Mouse (Mus musculus): ENCODE data around the gene Tex26.

Tex26 gene

DNA sequence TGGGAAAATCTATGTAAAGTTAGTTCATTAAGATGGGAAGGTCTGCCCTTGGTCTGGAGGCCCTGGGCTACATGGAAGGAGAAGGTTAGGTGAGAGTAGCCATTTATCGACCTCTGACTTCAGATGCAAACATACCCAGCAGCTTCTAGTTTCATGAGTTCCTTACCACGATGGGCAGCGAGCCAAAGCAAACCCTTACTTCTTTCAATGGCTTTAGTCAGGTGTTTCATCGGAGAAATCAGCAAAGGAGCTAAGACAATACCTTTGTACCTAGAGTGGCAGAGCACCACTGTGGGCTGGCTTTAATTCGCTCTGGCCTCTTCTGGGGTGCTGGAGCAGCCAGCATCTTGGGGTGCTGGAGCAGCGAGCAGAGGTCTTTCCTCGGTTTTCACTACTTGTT is 5.8 kb upstream of the Tex26 start:
- no peak for DNase-seq (ENCODE audit: low spot score in 2 of 2)

DNA sequence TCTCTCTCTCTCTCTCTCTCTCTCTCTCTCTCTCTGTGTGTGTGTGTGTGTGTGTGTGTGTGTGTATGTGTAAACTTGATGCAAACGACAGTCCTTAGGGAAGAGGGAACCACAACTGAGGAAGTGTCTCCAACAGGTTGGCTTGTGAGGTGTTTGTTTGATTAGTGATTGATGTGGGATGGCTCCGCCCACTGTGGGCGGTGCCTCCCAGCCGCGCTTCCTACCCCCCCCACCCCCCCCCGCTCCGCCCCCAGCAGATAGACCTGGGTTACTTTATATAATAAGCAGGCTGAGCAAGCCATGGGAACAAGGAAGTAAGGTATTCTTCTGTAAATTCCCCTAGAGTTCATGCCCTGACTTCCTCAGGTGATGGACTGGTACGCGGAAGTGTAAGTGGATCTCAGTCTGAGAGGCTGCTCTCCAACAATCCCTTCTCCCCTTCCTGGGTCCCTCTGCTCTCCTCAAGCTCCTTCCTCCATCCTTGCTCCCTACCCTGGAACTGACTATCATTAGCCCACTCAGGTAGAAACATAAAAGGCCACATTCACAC is 5.2 kb upstream of the Tex26 start:
- no peak for DNase-seq (ENCODE audit: low spot score in 2 of 2)

DNA sequence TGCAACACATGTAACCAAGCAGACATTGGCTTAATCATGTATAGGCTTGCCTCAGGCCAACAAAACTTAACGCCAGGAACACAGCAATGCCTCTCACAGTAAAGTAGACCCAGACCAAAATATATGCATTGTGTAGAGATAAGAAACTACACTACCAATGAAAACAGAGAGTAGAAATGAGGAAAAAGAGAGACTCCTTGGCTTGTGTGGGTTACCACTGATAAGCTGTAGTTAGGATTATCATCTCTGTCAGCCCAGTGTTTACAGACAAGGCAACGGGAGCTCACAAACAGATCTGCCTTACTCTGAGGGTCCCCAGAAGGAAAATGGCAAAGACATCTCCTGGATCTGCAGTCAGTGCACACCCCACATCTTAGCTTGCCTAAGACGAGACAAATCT is 2.9 kb upstream of the Tex26 start:
- no peak for DNase-seq (ENCODE audit: low spot score in 2 of 2)

DNA sequence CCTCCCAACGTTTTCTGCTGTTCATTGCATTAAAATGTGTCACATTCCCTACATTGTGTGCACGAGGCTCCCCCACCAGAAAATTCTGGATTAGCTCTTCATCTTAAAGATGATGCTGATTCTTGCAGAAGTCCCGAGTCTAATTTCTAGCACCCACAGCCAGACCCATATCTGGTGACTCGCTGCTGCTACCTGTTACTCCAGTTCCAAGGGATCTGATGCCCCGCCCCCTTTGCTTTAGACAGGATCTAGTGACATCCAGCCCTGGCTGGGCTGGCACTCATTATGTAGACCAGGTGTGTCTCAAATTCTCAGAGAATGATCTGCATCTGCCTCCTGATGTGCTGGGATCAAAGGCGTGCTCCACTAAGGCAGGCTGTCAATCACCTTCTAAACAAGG is 2.3 kb upstream of the Tex26 start:
- DNase-seq (ENCODE audit: low spot score in 2 of 2) = no peak

DNA sequence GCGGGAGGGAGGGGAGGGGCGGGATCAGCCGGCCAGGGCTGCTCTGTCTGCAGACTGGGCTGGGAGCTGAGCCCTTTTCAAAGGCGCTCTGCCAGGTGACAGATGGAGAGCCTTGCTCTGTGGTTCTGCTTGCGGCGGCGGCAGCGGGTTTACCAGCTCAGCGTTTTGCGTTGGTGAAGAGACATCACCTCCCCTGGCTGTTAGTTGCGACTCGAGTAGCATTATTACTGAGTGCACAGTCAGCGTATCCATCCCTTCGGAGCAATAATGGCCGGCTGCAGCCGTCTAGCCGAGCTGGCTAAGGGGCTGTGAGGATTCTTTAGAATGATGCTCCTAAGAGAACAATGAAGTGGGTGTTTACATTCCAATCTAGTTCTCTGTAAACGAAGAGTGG is 717 bp downstream of the Tex26 start:
- DNase-seq (ENCODE audit: low spot score in 2 of 2) = no peak

DNA sequence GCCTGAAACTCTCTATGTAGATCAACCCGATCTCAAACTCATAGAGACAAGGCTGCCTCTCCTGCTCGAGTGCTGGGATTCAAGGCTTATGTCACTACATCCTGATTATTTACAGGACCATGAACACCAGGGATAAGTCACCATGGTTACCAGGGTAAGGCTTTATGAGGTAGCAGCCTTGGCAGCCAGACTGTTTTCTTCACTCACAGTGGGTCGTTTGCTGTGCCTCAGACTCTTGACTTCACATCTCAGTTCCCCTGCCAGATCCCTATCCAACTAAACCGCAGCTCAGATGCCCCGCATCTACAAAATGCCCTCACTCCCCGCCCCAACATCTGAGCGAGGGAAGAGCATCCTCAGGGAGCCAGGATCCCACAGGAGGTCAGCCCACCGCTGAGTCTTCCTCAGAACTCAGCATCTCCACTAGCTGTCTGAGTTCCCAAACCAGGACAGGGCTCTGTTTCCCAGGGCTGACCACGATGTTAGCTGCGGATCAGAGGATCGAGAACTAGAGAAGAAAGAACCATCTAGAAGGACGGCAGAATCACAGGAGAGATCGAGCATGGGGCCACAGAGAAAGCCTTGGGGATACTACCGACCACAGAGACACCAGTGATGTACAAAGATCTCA is 2.3 kb downstream of the Tex26 start:
- no peak for DNase-seq (ENCODE audit: low spot score in 2 of 2)

DNA sequence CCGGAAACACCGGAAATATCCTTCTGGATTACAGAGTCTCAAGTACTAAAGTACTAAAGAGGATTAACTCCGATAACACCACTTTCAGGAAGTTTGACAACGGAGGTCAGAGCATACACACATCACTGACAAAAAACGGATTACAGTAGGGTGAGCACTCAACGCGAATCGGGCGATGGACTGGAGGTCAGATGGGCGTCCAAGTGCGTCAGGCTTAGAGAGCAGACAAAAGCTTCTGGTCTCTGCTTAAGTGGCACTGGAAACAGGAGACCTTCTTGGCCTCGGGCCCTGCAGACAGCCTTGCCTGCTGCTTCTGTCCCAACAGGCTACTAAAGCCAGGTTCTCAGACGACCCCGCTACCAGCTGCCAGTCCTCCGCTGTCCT is 2.8 kb downstream of the Tex26 start:
- DNase-seq (ENCODE audit: low spot score in 2 of 2) = no peak

DNA sequence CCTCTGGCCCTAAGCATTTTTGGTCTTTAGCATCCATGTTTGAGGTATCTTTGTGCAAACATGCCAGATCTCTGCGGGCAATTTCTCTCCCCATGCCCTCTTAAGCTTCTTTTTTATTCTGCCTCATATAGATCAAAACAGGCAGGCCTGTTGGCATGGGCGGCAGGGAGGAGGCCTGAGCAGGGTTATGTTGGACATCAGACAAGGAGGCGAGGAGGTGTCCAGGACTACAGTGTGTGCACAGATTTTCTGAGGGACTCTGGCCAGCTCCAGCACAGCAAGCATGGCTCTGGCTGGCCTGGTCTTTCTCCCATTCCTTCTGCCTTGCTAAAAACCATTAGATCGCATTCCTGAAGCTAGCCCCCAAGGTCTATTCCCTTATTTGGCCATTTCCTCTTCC is 5.0 kb downstream of the Tex26 start:
- DNase-seq (ENCODE audit: low spot score in 2 of 2) = no peak

DNA sequence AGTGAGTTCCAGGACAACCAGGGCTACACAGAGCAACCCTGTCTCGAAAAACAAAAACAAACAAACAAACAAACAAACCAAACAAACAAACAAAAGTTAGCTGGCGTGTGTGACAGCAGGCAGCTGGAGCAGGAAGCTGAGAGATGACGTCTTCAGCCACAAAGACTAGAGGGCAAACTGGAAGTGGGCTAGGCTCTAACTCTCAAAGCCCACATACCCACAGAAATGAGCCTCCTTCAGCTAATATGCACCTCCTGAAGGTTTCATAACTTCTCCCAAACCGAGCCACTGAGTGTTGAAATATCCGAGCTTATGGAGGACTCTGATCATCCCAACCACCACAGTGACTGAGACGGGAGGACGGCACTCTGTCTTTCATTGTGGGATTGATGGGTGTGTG is 7.0 kb downstream of the Tex26 start:
- no peak for DNase-seq (ENCODE audit: low spot score in 2 of 2)

DNA sequence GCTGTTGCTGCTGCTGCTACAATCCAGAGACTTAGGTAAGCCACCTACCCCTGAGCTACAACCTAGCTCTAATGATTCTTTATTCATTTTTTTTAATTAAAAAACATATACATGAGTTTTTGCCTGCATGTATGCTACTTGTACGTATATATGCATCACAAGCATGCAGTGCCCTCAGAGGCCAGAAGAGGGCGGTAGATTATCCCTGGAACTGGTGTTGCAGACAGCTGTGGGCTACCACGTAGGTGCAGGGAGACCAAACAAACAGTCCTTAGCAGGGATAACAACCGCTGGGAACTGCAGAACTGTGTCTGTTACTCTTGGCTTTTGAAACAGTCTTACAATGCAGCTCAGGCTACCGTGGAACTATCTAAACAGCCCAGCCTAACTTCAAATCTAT is 8.3 kb downstream of the Tex26 start:
- DNase-seq (ENCODE audit: low spot score in 2 of 2) = no peak

DNA sequence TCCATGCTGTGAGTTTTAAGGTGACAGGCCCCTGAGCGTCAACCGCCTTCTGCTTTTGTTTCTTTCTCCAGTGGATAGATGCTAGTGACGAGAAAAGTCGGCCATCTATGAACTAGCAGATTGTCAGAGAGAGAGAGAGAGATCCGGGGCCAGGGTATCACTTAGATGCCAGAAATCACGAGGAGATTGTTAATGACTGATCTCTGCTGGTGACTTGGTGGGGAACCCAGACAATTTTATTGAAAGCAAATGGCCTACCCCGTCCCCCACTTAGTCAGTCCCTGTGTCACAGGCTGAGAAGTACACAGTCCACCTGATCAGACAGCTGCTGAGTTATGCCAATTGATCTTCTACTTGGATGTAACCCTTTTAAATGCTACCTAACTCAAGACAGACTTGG is 9.9 kb downstream of the Tex26 start:
- no peak for DNase-seq (ENCODE audit: low spot score in 2 of 2)

DNA sequence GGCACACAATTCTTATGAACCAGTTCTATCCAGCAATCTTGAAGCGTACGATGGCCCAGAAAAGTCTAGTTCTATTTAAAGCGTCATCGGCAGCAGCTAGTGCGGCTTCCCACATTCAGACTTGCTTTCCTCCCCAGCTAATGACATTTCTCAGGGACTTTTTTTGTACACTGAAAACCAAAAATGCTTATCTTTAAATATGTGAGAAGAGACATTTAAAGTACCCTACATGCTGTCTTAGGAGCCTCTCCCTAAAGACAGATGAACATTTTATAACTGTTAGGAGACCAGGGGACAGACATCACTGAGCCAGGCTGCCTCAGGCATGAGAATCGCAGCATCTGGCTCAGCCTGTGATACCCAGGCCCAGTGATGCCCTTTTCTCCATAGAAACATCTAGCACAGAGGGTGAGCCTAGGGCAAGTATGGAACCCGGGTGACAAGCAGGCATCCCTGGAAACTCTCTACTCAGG is 11.8 kb downstream of the Tex26 start:
- no peak for DNase-seq (ENCODE audit: low spot score in 2 of 2)

DNA sequence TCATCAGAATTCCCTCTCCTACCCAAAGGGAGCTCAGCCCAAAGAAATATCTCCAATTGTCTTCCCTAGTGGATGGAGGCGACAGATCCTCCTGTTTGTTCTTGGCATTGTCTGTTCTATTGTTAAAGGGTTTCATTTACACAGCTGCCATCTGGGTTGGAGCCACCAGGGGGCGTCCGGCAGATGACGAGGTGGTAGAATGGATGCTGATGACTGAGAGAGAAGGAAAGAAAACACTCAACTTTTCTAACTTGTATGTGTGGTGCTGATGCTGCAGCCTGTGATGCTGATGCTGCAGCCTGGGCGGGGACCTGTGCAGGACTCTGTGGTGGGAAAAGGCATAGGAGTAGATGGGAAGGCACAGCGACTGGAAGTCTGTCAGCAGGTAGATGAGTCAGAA is 14.8 kb downstream of the Tex26 start:
- DNase-seq (ENCODE audit: low spot score in 2 of 2) = peak; percentile 51 to 87

DNA sequence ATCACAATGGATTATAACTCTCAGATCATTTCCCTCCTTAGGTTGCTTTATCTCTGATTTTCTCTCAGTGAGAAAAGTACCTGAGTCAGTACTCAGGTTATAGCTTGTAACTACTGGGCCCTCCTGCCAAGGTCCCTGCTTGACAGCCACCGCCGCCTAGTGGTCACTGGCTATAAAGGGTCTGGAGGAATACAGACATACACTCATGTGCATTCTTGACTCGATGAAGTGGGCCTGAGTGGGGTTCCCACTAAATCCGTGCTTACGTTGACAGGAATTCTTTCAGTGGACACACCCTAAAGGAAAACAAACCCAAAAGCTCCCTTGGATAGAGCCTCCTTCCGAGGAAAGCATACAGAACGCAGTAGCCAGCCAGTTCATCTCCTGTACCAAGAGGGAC is 17.1 kb downstream of the Tex26 start:
- DNase-seq (ENCODE audit: low spot score in 2 of 2) = no peak

DNA sequence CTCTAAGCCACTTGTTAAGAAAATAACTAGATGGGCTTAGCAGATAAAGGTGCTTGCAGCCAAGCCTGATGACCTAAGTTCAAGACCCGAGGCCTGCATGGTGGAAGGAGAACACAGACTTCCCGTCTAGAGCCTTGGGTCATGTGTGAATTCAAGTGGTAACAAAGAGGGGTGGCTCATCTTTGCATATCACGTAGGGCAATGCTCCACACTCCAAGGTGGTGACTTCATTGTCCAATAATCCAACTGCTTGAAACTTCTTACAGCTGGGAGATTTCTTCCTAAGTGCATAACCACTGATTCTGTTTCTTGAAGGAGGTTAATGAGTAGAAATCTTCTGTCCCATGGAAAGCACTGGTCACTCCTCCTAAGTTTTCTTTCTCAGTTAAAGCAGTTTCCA is 22.6 kb downstream of the Tex26 start:
- DNase-seq (ENCODE audit: low spot score in 2 of 2) = no peak

DNA sequence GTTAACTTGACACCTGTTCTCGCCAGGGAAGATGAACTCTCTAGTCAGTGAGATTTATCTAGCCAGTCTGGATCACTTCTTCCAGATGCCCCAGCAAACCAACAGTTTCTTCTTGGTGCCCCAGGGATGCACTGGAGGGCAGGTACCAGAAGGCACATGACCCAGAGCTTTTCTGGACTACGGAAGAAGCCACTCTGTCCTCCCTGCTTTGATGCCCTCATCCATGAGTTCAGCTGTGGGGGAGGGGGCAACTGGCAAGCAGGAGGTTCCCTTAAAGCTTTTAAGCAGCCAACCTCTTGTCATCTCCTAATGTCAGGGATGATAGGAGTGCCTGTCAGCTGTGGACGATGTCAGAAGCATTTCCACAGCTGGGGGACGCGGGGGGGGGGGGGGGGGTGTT is 25.8 kb downstream of the Tex26 start:
- DNase-seq (ENCODE audit: low spot score in 2 of 2) = no peak

DNA sequence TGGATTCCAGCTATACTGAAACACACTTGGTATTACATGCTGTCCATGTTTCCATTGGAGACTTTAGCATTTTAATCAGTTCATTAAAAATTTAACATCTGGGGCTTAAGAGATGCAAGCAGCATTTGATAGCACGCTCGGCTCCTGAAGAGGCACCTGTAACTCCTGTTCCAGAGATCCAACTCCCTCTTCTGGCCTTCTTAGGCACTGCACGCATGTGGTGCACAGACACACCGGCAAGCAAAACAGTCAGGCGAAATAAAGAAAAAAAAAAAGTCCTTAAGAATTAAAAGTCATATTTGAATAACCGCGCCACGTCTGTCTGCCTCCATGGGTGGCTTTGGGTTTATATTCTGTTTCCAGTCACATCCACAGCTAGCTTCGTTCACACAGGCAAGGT is 34.7 kb downstream of the Tex26 start:
- no peak for DNase-seq (ENCODE audit: low spot score in 2 of 2)

DNA sequence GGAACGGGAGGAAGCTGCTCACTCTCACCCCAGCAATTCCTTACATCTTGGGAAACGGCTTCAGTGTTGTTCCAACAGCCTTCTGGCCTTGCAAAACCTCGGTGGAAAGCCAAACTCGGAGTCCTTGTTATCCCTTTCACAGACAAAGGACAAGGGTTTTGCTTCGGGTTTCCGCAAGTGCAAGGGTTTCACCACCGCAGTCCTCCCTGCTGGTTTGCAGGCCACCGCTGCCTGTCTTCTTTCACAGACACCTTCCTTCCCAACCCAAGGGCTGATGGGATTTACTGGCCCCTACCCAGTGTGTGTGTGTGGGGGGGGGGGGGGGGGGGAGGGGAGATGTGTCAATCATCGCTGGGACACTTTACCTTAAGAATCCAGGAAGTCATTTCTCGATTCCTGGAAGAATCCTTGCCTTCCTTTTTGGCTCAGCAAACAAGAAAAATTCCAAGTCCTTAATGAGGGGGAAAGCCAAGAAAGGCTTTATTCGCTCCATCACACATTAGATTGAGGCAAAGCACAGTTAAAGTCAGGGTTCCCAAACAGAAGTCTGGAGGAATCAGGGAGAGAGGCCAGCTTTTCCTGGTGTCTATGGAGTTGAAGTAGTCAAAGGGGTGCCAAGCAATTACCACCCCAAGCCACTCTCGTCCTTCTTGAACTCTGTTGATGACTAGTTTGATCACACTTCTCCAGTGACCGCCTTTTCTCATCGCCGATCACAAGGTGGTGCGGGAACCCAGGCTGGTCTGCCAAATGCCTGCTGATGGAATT is 35.4 kb downstream of the Tex26 start:
- no peak for DNase-seq (ENCODE audit: low spot score in 2 of 2)

DNA sequence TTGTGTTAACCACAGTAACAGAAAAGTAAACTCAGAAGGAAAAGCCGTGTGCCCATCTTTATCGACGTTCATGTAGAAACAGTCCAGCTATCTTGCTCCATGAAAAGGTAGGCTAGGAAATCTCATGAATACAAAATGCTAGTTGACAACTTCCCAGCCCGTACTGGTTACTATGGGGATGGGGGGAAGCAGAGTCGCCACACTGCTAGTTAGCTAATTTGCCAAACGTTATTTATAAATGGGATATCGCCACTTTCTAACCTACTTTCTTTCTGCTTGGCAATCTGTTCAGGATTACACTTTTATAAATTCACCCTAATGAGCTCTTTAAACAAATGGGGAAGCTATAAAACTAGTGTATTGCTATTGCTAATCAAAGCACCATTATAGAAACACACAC is 42.5 kb downstream of the Tex26 start:
- DNase-seq (ENCODE audit: low spot score in 2 of 2) = no peak

DNA sequence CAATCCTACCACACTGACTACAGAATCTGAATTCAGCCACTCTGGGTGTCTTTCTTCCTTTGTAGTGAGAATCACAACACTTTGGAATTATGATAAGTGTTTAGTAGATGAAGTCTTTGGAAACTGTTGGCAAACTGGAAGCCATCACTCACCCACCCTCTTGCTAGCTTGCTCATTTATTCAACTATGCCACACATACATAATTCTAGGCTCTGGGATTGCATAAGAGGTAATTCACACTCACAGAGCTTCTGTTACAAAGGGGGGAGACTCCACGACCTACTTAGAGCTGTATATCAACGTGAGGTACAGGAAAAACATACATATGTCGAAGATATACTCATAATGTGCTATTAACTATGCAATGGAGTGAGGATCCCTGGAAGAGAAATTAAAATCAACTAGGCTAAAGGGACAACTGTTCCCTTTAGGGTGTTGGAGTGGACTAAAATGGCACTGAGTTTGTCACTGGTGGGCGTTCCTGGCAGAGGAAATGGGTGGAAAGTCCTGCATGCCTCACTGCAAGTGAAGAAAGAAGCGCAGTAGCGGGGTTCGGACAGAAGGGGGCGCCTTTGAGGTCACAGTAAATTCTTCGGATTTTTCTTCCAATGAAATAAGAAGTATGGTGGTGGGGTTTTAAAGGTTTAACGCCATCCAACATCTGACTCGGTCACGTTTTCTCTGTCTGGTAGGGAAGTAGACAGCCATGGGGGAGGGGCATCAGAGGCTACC is 44.0 kb downstream of the Tex26 start:
- no peak for DNase-seq (ENCODE audit: low spot score in 2 of 2)

DNA sequence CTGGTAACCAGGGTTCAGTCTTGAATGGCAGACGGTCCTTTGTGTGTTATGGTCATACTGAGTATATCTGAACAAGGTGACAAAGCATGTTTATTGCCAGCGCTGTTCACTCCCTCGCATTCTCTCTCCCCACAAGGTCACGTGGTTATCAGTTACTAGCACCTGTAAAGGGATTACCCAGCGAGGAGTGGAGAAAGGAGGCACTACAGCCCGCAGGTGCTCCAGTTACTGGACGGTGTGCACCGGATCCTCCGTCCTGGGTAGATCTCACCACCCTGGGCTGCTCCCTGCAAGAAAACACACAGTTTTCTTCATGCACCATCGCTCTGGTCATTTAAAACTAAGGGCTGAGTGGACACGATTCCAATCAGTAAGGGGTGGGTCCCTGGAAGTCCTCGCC is 44.8 kb downstream of the Tex26 start:
- DNase-seq (ENCODE audit: low spot score in 2 of 2) = no peak

DNA sequence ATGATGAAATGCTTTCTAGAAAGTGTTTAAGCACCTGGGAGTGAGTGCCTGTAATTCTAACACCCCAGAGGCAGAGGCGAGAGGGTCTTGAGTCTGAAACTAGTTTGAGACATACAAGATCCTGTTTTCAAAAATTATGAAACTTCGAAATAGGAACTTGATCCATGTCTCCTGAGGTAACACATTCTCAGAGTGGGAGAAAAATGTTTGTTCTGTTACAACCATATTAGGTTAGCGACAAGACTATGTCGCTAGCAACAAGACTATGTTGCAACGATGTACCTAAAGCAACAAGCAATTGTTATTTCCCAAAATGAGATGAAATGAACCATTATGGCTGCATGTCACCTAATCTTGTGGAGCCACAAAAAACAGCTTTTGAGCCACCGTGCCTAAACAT is 46.0 kb downstream of the Tex26 start:
- DNase-seq (ENCODE audit: low spot score in 2 of 2) = no peak

All from spleen, postnatal 4 days (tissue).